Mouse (Mus musculus) erythroblast, adult 5-6 weeks (primary cell): ENCODE results near the gene Nup93. TPM values are rescaled to one million over a fixed set of nuclear protein-coding genes. Genes with fewer than 3 reads are reported as not detected.

Experiments
- ATAC-seq: replicated peaks from 2 replicates; pipeline ENCODE4 v1.8.0; 2016; ENCODE audit warnings: moderate number of reproducible peaks, mild to moderate bottlenecking, moderate TSS enrichment, inconsistent platforms; ENCODE audit not compliant: poor library complexity, low FRiP score, severe bottlenecking
- total RNA-seq, 2 experiments: library from RNA; stranded (forward) in 1 of 2; stranded (reverse) in 1 of 2; fragments of 150-400 nt in 1 of 2; fragments of 200-764, 138-1000 nt in 1 of 2; gene quantifications; 2 replicates each; pipeline versions ENCODE4 v1.2.3 to v1.2.4; 2015 to 2017; ENCODE audit warnings: low replicate concordance in 2 of 2

Gene Nup93
- total RNA-seq, 2 experiments from 2014 or later: 6.9 to 11.0 TPM

- no peak for ATAC-seq
These were observed 134.1 kb downstream of the Nup93 start for GRCm38 (mm10) chr8:94348425-94348824.

DNA sequence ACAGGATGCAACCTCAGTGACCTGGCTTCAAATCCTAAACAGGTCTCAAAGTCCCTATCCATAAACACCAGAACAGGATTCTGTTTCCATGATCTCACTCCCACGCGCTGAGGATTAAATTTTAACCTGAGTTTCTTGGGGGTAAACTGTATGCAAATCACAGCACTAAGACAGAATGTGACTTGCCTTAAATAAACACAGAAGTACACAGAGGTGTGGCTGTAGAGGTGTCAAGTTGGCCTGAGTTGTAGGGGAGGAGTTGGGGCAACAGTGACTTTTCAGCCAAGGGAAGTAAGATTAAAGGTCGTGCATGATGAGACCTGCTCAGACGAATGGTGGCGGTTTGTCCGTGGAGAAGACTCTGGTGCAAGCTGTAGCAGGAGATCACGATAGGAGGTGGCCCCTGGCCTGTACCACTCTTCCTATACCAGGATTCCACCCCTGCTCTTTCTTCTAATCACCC, 139.7 kb downstream of the Nup93 start:
- no peak for ATAC-seq

DNA sequence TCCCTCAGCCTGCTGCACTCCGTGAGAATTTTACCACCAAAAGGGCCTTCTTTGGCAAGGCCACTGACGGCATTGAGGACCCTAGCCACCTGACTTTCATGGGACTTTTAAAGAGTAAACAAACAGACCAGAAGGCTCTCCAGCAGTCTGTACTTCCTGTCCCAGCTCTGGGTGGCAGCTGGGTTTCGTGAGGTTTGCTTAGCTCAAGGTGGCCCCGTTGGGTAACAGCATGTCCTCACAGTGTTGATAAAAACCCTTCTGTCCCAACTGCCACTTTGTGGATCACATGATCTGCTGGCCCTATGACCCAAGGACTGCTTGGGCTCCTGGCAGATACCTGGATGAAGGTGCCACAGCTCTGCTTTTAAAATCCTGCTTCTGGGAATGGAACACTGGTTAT, 140.2 kb downstream of the Nup93 start:
- no peak for ATAC-seq

GRCm38 (mm10) chr8:94357220-94357619, 142.9 kb downstream of the Nup93 start:
- no peak for ATAC-seq

DNA sequence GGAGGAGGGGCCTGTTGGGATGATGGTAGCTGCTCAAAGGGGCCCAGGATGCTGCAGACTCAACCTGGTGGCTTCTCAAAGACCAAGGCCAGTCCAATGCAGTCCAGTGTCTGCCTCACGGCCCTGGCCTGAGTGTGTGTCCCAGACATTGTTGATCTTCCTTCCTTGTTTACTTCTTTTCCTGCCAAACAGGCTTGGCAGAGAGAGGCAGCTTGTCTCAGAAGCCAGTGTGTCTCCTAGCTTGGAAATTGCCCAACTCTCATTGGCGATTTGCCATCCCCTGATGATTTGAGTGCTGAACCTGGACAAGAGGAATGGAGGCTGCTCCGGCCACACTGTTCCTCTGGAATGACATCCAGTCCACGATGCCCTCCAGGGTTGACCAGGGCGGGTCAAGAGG, 144.2 kb downstream of the Nup93 start:
- no peak for ATAC-seq

GRCm38 (mm10) chr8:94361774-94362431, 147.5 kb downstream of the Nup93 start:
- ATAC-seq: no peak

GRCm38 (mm10) chr8:94362607-94363239, 148.4 kb downstream of the Nup93 start:
- no peak for ATAC-seq

GRCm38 (mm10) chr8:94363288-94363688, 148.9 kb downstream of the Nup93 start:
- no peak for ATAC-seq

- no peak for ATAC-seq
These were observed 149.5 kb downstream of the Nup93 start for GRCm38 (mm10) chr8:94363906-94364305.

DNA sequence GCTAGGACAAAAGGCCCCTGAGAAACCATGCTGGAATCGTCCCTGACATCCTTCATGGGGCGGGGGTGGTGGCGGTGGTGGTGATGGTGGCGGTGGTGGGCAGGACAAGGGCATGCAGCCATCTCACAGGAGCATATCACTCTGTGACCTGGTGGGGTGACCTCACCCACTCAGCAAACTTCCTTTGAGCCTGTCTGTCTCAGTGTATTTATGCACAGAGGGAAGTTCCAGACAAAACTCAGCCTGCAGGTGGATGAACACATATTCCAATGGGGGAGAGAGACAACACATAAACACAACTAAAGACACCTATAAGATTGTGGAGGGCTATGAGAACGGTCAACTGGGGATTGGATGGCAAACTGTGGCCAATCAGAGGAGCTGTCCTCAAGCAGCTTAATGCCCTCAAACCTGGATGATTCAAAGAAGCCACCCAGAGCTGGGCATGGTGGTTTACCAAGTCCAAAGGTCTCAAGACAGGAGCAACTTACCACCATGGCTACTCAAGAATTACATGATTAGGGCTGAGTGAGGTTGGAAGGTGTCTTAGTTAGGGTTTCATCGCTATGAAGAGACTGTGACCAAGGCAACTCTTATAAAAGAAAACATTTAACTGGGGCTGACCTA, 150.4 kb downstream of the Nup93 start:
- ATAC-seq: no peak

GRCm38 (mm10) chr8:94365410-94365981, 151.1 kb downstream of the Nup93 start:
- no peak for ATAC-seq

Other genes with a start within 250 kb of the Nup93 start
- gene Amfr, start 201.7 kb upstream of the Nup93 start, total RNA-seq (2015; ENCODE audit: low replicate concordance): 14.2 and 30.7 TPM in 2 replicates
- 46.3 and 50.1 TPM in 2 replicates for gene Amfr, start 201.7 kb upstream of the Nup93 start, total RNA-seq (2017; ENCODE audit: low replicate concordance)
- 30.9 and 43.6 TPM in 2 replicates for gene Nudt21, start 177.5 kb upstream of the Nup93 start, total RNA-seq (2015; ENCODE audit: low replicate concordance)
- gene Nudt21, start 177.5 kb upstream of the Nup93 start, total RNA-seq (2017; ENCODE audit: low replicate concordance): 23.6 and 23.7 TPM in 2 replicates
- gene Ogfod1, start 177.4 kb upstream of the Nup93 start, total RNA-seq (2015; ENCODE audit: low replicate concordance): 1.7 and 6.7 TPM in 2 replicates
- gene Ogfod1, start 177.4 kb upstream of the Nup93 start, total RNA-seq (2017; ENCODE audit: low replicate concordance): 2.0 and 2.5 TPM in 2 replicates
- 0.58 and 4.4 TPM in 2 replicates for gene Bbs2, start 115.6 kb upstream of the Nup93 start, total RNA-seq (2015; ENCODE audit: low replicate concordance)
- gene Bbs2, start 115.6 kb upstream of the Nup93 start, total RNA-seq (2017; ENCODE audit: low replicate concordance): 2.2 and 9.0 TPM in 2 replicates
- gene Mt4, start 77.4 kb upstream of the Nup93 start, total RNA-seq (2015; ENCODE audit: low replicate concordance): not detected in 2 replicates
- gene Mt4, start 77.4 kb upstream of the Nup93 start, total RNA-seq (2017; ENCODE audit: low replicate concordance): not detected in 2 replicates
- gene Mt3, start 62.0 kb upstream of the Nup93 start, total RNA-seq (2015; ENCODE audit: low replicate concordance): not detected in 2 replicates
- gene Mt3, start 62.0 kb upstream of the Nup93 start, total RNA-seq (2017; ENCODE audit: low replicate concordance): not detected in 2 replicates
- 17.7 and 46.2 TPM in 2 replicates for gene Mt2, start 41.9 kb upstream of the Nup93 start, total RNA-seq (2015; ENCODE audit: low replicate concordance)
- gene Mt2, start 41.9 kb upstream of the Nup93 start, total RNA-seq (2017; ENCODE audit: low replicate concordance): 11.3 and 34.4 TPM in 2 replicates
- 59.6 and 67.9 TPM in 2 replicates for gene Mt1, start 35.5 kb upstream of the Nup93 start, total RNA-seq (2015; ENCODE audit: low replicate concordance)
- 13.0 and 63.6 TPM in 2 replicates for gene Mt1, start 35.5 kb upstream of the Nup93 start, total RNA-seq (2017; ENCODE audit: low replicate concordance)
- gene Slc12a3, start 114.6 kb downstream of the Nup93 start, total RNA-seq (2015; ENCODE audit: low replicate concordance): 2.5 TPM in 1 of 2 replicates, not detected in the other
- 0.34 TPM in 1 of 2 replicates, not detected in the other for gene Slc12a3, start 114.6 kb downstream of the Nup93 start, total RNA-seq (2017; ENCODE audit: low replicate concordance)
- 52.1 and 56.6 TPM in 2 replicates for gene Herpud1, start 171.9 kb downstream of the Nup93 start, total RNA-seq (2015; ENCODE audit: low replicate concordance)
- gene Herpud1, start 171.9 kb downstream of the Nup93 start, total RNA-seq (2017; ENCODE audit: low replicate concordance): 60.9 and 70.5 TPM in 2 replicates
- 0.77 and 1.7 TPM in 2 replicates for gene Nlrc5, start 219.8 kb downstream of the Nup93 start, total RNA-seq (2015; ENCODE audit: low replicate concordance)
- gene Nlrc5, start 219.8 kb downstream of the Nup93 start, total RNA-seq (2017; ENCODE audit: low replicate concordance): 3.9 and 10.7 TPM in 2 replicates